Mouse (Mus musculus) midbrain, embryonic 14.5 days (tissue): ENCODE measurements around the gene Hlcs. TPM values are rescaled to one million over a fixed set of nuclear protein-coding genes. Genes with fewer than 3 reads are reported as not detected.

Experiments used
- ATAC-seq: fragments of 200-750 bp; cut with Nextera tagmentation; 2 replicates; pipeline ENCODE4 v1.8.0; 2017; ENCODE audit warnings: moderate number of reproducible peaks, moderate library complexity; ENCODE audit not compliant: low FRiP score, low TSS enrichment
- DNase-seq: peaks from one replicate; pipeline ENCODE4 v3.0.0-alpha.2; 2015
- H3K27ac ChIP-seq: fragments of 300-500 bp; sonication (generic); replicated peaks from 2 replicates; pipeline ENCODE4 v1.5.1; 2014; ENCODE audit warnings: mild to moderate bottlenecking, low read depth, low read length, moderate library complexity
- H3K27me3 ChIP-seq: fragments of 300-500 bp; sonication (generic); 2 replicates; pipeline ENCODE4 v1.6.1; 2014; ENCODE audit warnings: low read length, control low read depth, mixed read lengths; ENCODE audit not compliant: control insufficient read depth, insufficient read depth
- H3K36me3 ChIP-seq: fragments of 300-500 bp; sonication (generic); 2 replicates; pipeline ENCODE4 v1.6.1; 2014; ENCODE audit warnings: low read length, control low read depth; ENCODE audit not compliant: control insufficient read depth, insufficient read depth
- H3K4me1 ChIP-seq: fragments of 300-500 bp; sonication (generic); 2 replicates; pipeline ENCODE4 v1.6.1; 2014; ENCODE audit warnings: mild to moderate bottlenecking, antibody characterized with exemption, low read length, control low read depth; ENCODE audit not compliant: control insufficient read depth, insufficient read depth
- H3K4me2 ChIP-seq: fragments of 300-500 bp; sonication (generic); 2 replicates; pipeline ENCODE4 v1.6.1; 2014; ENCODE audit warnings: mild to moderate bottlenecking, low read length, moderate library complexity
- H3K4me3 ChIP-seq: fragments of 300-500 bp; sonication (generic); replicated peaks from 2 replicates; pipeline ENCODE4 v1.5.1; 2014; ENCODE audit warnings: low read depth, low read length
- H3K9ac ChIP-seq: fragments of 300-500 bp; sonication (generic); replicated peaks from 2 replicates; pipeline ENCODE4 v1.6.1; 2014; ENCODE audit warnings: mild to moderate bottlenecking, low read length, moderate library complexity
- H3K9me3 ChIP-seq: fragments of 300-500 bp; sonication (generic); 2 replicates; pipeline ENCODE4 v1.6.1; 2016; ENCODE audit warnings: low read length, control low read depth, mixed read lengths; ENCODE audit not compliant: control insufficient read depth
- WGBS: fragments of 180-500 bp; shearing (Covaris S2); extraction: QIAGEN DNeasy Blood & Tissue Kit; methylation state at CpG from one replicate; pipeline ENCODE4 v1.1.7; 2014; 5-methylcytosine and 5-hydroxymethylcytosine counted together
- polyA plus RNA-seq: library from polyadenylated mRNA; unstranded; fragments of >200 nt; fragmentation: Nextera tagmentation; extraction: Ambion mirVana; gene quantifications from 2 replicates; pipeline ENCODE4 v1.2.1, GENCODE M21; 2014

Hlcs gene
- polyA plus RNA-seq, 1 experiment from 2014 or later, result 7.2 TPM

GRCm38 (mm10) chr16:94134218-94134617 is 179.2 kb downstream of the Hlcs start:
- no peak overlapping the region for H3K9ac ChIP-seq
- no peaks in the 10 kb centered on the region for H3K4me1 ChIP-seq
- no peak overlapping the region for H3K4me3 ChIP-seq
- H3K36me3 ChIP-seq, result no peaks in the 10 kb centered on the region
- peaks cover 18% of the 10 kb centered on the region for H3K27me3 ChIP-seq
- WGBS, result 83% methylated on average over 10 of the region's 10 CpGs
- H3K9me3 ChIP-seq, result no peaks in the 10 kb centered on the region
- no peak overlapping the region for H3K4me2 ChIP-seq
- DNase-seq (no peak), ATAC-seq (no peak)
- H3K27ac ChIP-seq, result no peak overlapping the region

GRCm38 (mm10) chr16:94128236-94128835 is 185.0 kb downstream of the Hlcs start:
- H3K9ac ChIP-seq, result no peak overlapping the region
- no peaks in the 10 kb centered on the region for H3K9me3 ChIP-seq
- ATAC-seq (no peak), DNase-seq (peak; percentile 62)
- 12% methylated on average over 2 of the region's 2 CpGs for WGBS
- H3K4me3 ChIP-seq, result no peak overlapping the region
- H3K36me3 ChIP-seq, result no peaks in the 10 kb centered on the region
- H3K27me3 ChIP-seq, result peaks cover 70% of the 10 kb centered on the region
- no peak overlapping the region for H3K4me2 ChIP-seq
- H3K27ac ChIP-seq, result no peak overlapping the region
- H3K4me1 ChIP-seq, result peaks cover 19% of the 10 kb centered on the region

- H3K27me3 ChIP-seq, result peaks cover 81% of the 10 kb centered on the region
- H3K4me1 ChIP-seq, result peaks cover 19% of the 10 kb centered on the region
- no peak for ATAC-seq
- no peaks in the 10 kb centered on the region for H3K36me3 ChIP-seq
- WGBS, result 12% methylated on average over 9 of the region's 9 CpGs
- DNase-seq, result no peak
- H3K9ac ChIP-seq, result no peak overlapping the region
- no peak overlapping the region; the same call in 1 of the 2 replicates for H3K4me3 ChIP-seq
- no peak overlapping the region; the same call in 1 of the 2 replicates for H3K4me2 ChIP-seq
- H3K9me3 ChIP-seq, result no peaks in the 10 kb centered on the region
- H3K27ac ChIP-seq, result no peak overlapping the region
These were observed 187.2 kb downstream of the Hlcs start for GRCm38 (mm10) chr16:94126200-94126599.

- 1% methylated on average over 78 of the region's 83 CpGs for WGBS
- peaks cover 78% of the 10 kb centered on the region for H3K27me3 ChIP-seq
These were observed 188.0 kb downstream of the Hlcs start for GRCm38 (mm10) chr16:94125172-94125981.

GRCm38 (mm10) chr16:94123247-94123646 is 190.1 kb downstream of the Hlcs start:
- H3K4me1 ChIP-seq, result peaks cover 14% of the 10 kb centered on the region
- H3K4me2 ChIP-seq, result no peak overlapping the region
- H3K4me3 ChIP-seq, result no peak overlapping the region
- H3K27ac ChIP-seq, result no peak overlapping the region
- H3K27me3 ChIP-seq, result peaks cover 74% of the 10 kb centered on the region
- DNase-seq, result peak; percentile 79
- H3K9ac ChIP-seq, result no peak overlapping the region
- no peaks in the 10 kb centered on the region for H3K9me3 ChIP-seq
- no peak for ATAC-seq
- H3K36me3 ChIP-seq, result no peaks in the 10 kb centered on the region
- 74% methylated on average over 11 of the region's 11 CpGs for WGBS

More at GRCm38 (mm10) chr16:94125172-94125981, 188.0 kb downstream of the Hlcs start:
- DNase-seq, result peak; percentile 58
- ATAC-seq, result peak; percentile 37; the same call in 1 of the 2 replicates
- peak overlapping the region; percentile 84 for H3K4me2 ChIP-seq
- H3K9ac ChIP-seq, result peak overlapping the region; percentile 62
- peaks cover 19% of the 10 kb centered on the region for H3K4me1 ChIP-seq
- no peaks in the 10 kb centered on the region for H3K36me3 ChIP-seq
- no peak overlapping the region for H3K27ac ChIP-seq
- H3K4me3 ChIP-seq, result peak overlapping the region; percentile 40
- no peaks in the 10 kb centered on the region for H3K9me3 ChIP-seq

GRCm38 (mm10) chr16:94122347-94122746 is 191.0 kb downstream of the Hlcs start:
- Histone ChIP-seq H3K36me3 (no peaks in the 10 kb centered on the region), H3K4me3 (no peak overlapping the region), H3K27ac (no peak overlapping the region), H3K4me2 (no peak overlapping the region), H3K9ac (no peak overlapping the region), H3K27me3 (peaks cover 66% of the 10 kb centered on the region), H3K9me3 (no peaks in the 10 kb centered on the region), H3K4me1 (peaks cover 10% of the 10 kb centered on the region)
- WGBS, result 91% methylated on average over 3 of the region's 3 CpGs
- DNase-seq, result no peak
- no peak for ATAC-seq

- H3K9ac ChIP-seq, result no peak overlapping the region
- peaks cover 31% of the 10 kb centered on the region for H3K27me3 ChIP-seq
- WGBS, result 94% methylated on average over 1 of the region's 1 CpGs
- no peaks in the 10 kb centered on the region for H3K4me1 ChIP-seq
- no peaks in the 10 kb centered on the region for H3K9me3 ChIP-seq
- H3K36me3 ChIP-seq, result no peaks in the 10 kb centered on the region
- ATAC-seq, result no peak
- no peak overlapping the region for H3K27ac ChIP-seq
- H3K4me2 ChIP-seq, result no peak overlapping the region
- H3K4me3 ChIP-seq, result no peak overlapping the region
- no peak for DNase-seq
These were observed 195.0 kb downstream of the Hlcs start for GRCm38 (mm10) chr16:94118394-94118793.

- Histone ChIP-seq H3K27me3 (peaks cover 20% of the 10 kb centered on the region), H3K36me3 (no peaks in the 10 kb centered on the region), H3K27ac (no peak overlapping the region), H3K9me3 (no peaks in the 10 kb centered on the region), H3K4me2 (no peak overlapping the region), H3K4me1 (no peaks in the 10 kb centered on the region), H3K9ac (no peak overlapping the region), H3K4me3 (no peak overlapping the region)
- no peak for DNase-seq
- 39% methylated on average over 6 of the region's 6 CpGs for WGBS
- ATAC-seq, result no peak
These were observed 196.0 kb downstream of the Hlcs start for GRCm38 (mm10) chr16:94117333-94117732.
